Mouse (Mus musculus) olfactory bulb, adult 2 months (tissue): ENCODE results near the gene Wasf2.

Experiments used
- CTCF ChIP-seq: fragments of 200-500 bp; IDR thresholded peaks from 2 replicates; pipeline ENCODE4 v1.5.1; 2012; ENCODE audit warnings: low read depth, mild to moderate bottlenecking, low read length, moderate library complexity; ENCODE audit not compliant: insufficient read depth
- POLR2A ChIP-seq: fragments of 200-500 bp; IDR thresholded peaks from 2 replicates; pipeline ENCODE4 v1.6.1; 2012; ENCODE audit warnings: mild to moderate bottlenecking, low read depth, low read length, moderate library complexity; ENCODE audit not compliant: insufficient read depth

- no peak for TF ChIP-seq CTCF
- peak; percentile 28; the same call in 1 of the 2 replicates for TF ChIP-seq POLR2A
Observed at GRCm38 (mm10) chr4:133094936-133095733, 35.2 kb upstream of the Wasf2 start.
